Mouse (Mus musculus): ENCODE data around the gene Phactr2. TPM values are rescaled to one million over a fixed set of nuclear protein-coding genes. Genes with fewer than 3 reads are reported as not detected.

The Phactr2 gene
- polyA plus RNA-seq, 1 experiment from 2014 or later = 13.2 TPM

- H3K36me3 ChIP-seq = no peaks in the 10 kb centered on the region
- H3K4me1 ChIP-seq = peaks cover 7% of the 10 kb centered on the region
- no peaks in the 10 kb centered on the region for H3K27me3 ChIP-seq (replicated peaks)
- no peak overlapping the region for H3K27ac ChIP-seq
- 94% methylated on average over 10 of the region's 10 CpGs for WGBS
- H3K9ac ChIP-seq = no peak overlapping the region
- H3K9me3 ChIP-seq = no peaks in the 10 kb centered on the region
- H3K4me3 ChIP-seq = no peak overlapping the region
- ATAC-seq (ENCODE audit: low FRiP score, low read depth) = no peak
- no peak overlapping the region for H3K4me2 ChIP-seq (replicated peaks)
Observed at GRCm38 (mm10) chr10:13424015-13424414, 50.2 kb downstream of the Phactr2 start.

- Histone ChIP-seq H3K27ac (no peak overlapping the region), H3K4me3 (no peak overlapping the region), H3K36me3 (no peaks in the 10 kb centered on the region), H3K9me3 (no peaks in the 10 kb centered on the region), H3K4me1 (no peaks in the 10 kb centered on the region), H3K4me2 (replicated peaks) (no peak overlapping the region), H3K9ac (no peak overlapping the region), H3K27me3 (replicated peaks) (no peaks in the 10 kb centered on the region)
- 88% methylated on average over 9 of the region's 9 CpGs for WGBS
- no peak for ATAC-seq (ENCODE audit: low FRiP score, low read depth)
Observed at GRCm38 (mm10) chr10:13422121-13422520, 52.1 kb downstream of the Phactr2 start.

- no peak for ATAC-seq (ENCODE audit: low FRiP score, low read depth)
- no peaks in the 10 kb centered on the region for H3K36me3 ChIP-seq
- no peaks in the 10 kb centered on the region for H3K9me3 ChIP-seq
- H3K4me3 ChIP-seq = no peak overlapping the region
- H3K27ac ChIP-seq = no peak overlapping the region
- H3K4me2 ChIP-seq (replicated peaks) = no peak overlapping the region
- no peak overlapping the region for H3K9ac ChIP-seq
- no peaks in the 10 kb centered on the region for H3K27me3 ChIP-seq (replicated peaks)
- H3K4me1 ChIP-seq = peaks cover 7% of the 10 kb centered on the region
- 60% methylated on average over 4 of the region's 4 CpGs for WGBS
Observed at GRCm38 (mm10) chr10:13419246-13419645, 55.0 kb downstream of the Phactr2 start.

GRCm38 (mm10) chr10:13415489-13416104, 58.6 kb downstream of the Phactr2 start:
- H3K27ac ChIP-seq = no peak overlapping the region
- H3K9me3 ChIP-seq = no peaks in the 10 kb centered on the region
- H3K4me1 ChIP-seq = peaks cover 7% of the 10 kb centered on the region
- no peaks in the 10 kb centered on the region for H3K36me3 ChIP-seq
- no peak overlapping the region for H3K4me2 ChIP-seq (replicated peaks)
- WGBS = 40% methylated on average over 8 of the region's 8 CpGs
- ATAC-seq (ENCODE audit: low FRiP score, low read depth) = peak; percentile 41; the same call in 1 of the 2 replicates
- H3K27me3 ChIP-seq (replicated peaks) = no peaks in the 10 kb centered on the region
- no peak overlapping the region for H3K4me3 ChIP-seq
- no peak overlapping the region for H3K9ac ChIP-seq

GRCm38 (mm10) chr10:13412202-13412923, 61.8 kb downstream of the Phactr2 start:
- Histone ChIP-seq H3K9me3 (no peaks in the 10 kb centered on the region), H3K4me2 (replicated peaks) (no peak overlapping the region), H3K4me1 (peaks cover 7% of the 10 kb centered on the region), H3K27ac (no peak overlapping the region), H3K27me3 (replicated peaks) (no peaks in the 10 kb centered on the region), H3K9ac (no peak overlapping the region), H3K36me3 (no peaks in the 10 kb centered on the region), H3K4me3 (no peak overlapping the region)
- 93% methylated on average over 19 of the region's 19 CpGs for WGBS
- ATAC-seq (ENCODE audit: low FRiP score, low read depth) = no peak

GRCm38 (mm10) chr10:13411056-13411455, 63.2 kb downstream of the Phactr2 start:
- WGBS = 90% methylated on average over 3 of the region's 3 CpGs
- H3K36me3 ChIP-seq = no peaks in the 10 kb centered on the region
- no peak overlapping the region for H3K4me2 ChIP-seq (replicated peaks)
- no peak overlapping the region for H3K27ac ChIP-seq
- no peaks in the 10 kb centered on the region for H3K27me3 ChIP-seq (replicated peaks)
- no peak for ATAC-seq (ENCODE audit: low FRiP score, low read depth)
- no peak overlapping the region for H3K4me3 ChIP-seq
- no peak overlapping the region for H3K9ac ChIP-seq
- H3K4me1 ChIP-seq = peaks cover 7% of the 10 kb centered on the region
- H3K9me3 ChIP-seq = no peaks in the 10 kb centered on the region

- Histone ChIP-seq H3K36me3 (no peaks in the 10 kb centered on the region), H3K4me2 (replicated peaks) (no peak overlapping the region), H3K4me3 (no peak overlapping the region), H3K9me3 (no peaks in the 10 kb centered on the region), H3K27ac (no peak overlapping the region), H3K9ac (no peak overlapping the region), H3K27me3 (replicated peaks) (no peaks in the 10 kb centered on the region), H3K4me1 (no peaks in the 10 kb centered on the region)
- ATAC-seq (ENCODE audit: low FRiP score, low read depth) = no peak
- 79% methylated on average over 1 of the region's 1 CpGs for WGBS
Observed at GRCm38 (mm10) chr10:13401971-13402370, 72.2 kb downstream of the Phactr2 start.

- WGBS = 79% methylated on average over 3 of the region's 3 CpGs
- Histone ChIP-seq H3K27ac (no peak overlapping the region), H3K4me3 (no peak overlapping the region), H3K4me1 (no peaks in the 10 kb centered on the region), H3K36me3 (no peaks in the 10 kb centered on the region), H3K27me3 (replicated peaks) (no peaks in the 10 kb centered on the region), H3K9me3 (no peaks in the 10 kb centered on the region), H3K9ac (no peak overlapping the region), H3K4me2 (replicated peaks) (no peak overlapping the region)
- no peak for ATAC-seq (ENCODE audit: low FRiP score, low read depth)
Observed at GRCm38 (mm10) chr10:13395753-13396152, 78.5 kb downstream of the Phactr2 start.

- Histone ChIP-seq H3K9ac (no peak overlapping the region), H3K9me3 (no peaks in the 10 kb centered on the region), H3K4me1 (no peaks in the 10 kb centered on the region), H3K4me2 (replicated peaks) (no peak overlapping the region), H3K36me3 (no peaks in the 10 kb centered on the region), H3K27ac (no peak overlapping the region), H3K4me3 (no peak overlapping the region), H3K27me3 (replicated peaks) (no peaks in the 10 kb centered on the region)
- no peak for ATAC-seq (ENCODE audit: low FRiP score, low read depth)
- WGBS = 87% methylated on average over 4 of the region's 4 CpGs
Observed at GRCm38 (mm10) chr10:13394000-13394399, 80.2 kb downstream of the Phactr2 start.

- Histone ChIP-seq H3K4me3 (peak overlapping the region; percentile 21), H3K4me2 (replicated peaks) (peak overlapping the region; percentile 59), H3K27ac (peak overlapping the region; percentile 37; the same call in 1 of the 2 replicates), H3K36me3 (no peaks in the 10 kb centered on the region), H3K9me3 (no peaks in the 10 kb centered on the region), H3K4me1 (peaks cover 8% of the 10 kb centered on the region), H3K9ac (peak overlapping the region; percentile 51), H3K27me3 (replicated peaks) (no peaks in the 10 kb centered on the region)
- WGBS = 8% methylated on average over 11 of the region's 11 CpGs
- peak; percentile 84 for ATAC-seq (ENCODE audit: low FRiP score, low read depth)
Observed at GRCm38 (mm10) chr10:13388116-13388922, 85.9 kb downstream of the Phactr2 start.

GRCm38 (mm10) chr10:13384866-13385265, 89.3 kb downstream of the Phactr2 start:
- Histone ChIP-seq H3K36me3 (no peaks in the 10 kb centered on the region), H3K4me3 (no peak overlapping the region), H3K9ac (no peak overlapping the region), H3K27ac (no peak overlapping the region), H3K4me2 (replicated peaks) (no peak overlapping the region), H3K9me3 (no peaks in the 10 kb centered on the region), H3K27me3 (replicated peaks) (no peaks in the 10 kb centered on the region), H3K4me1 (peaks cover 8% of the 10 kb centered on the region)
- no peak for ATAC-seq (ENCODE audit: low FRiP score, low read depth)
- WGBS = 68% methylated on average over 3 of the region's 3 CpGs

GRCm38 (mm10) chr10:13377895-13378294, 96.3 kb downstream of the Phactr2 start:
- H3K9me3 ChIP-seq = no peaks in the 10 kb centered on the region
- no peaks in the 10 kb centered on the region; the same call in 1 of the 2 replicates for H3K4me1 ChIP-seq
- H3K27me3 ChIP-seq (replicated peaks) = no peaks in the 10 kb centered on the region
- WGBS = 97% methylated on average over 1 of the region's 1 CpGs
- H3K27ac ChIP-seq = no peak overlapping the region
- no peak for ATAC-seq (ENCODE audit: low FRiP score, low read depth)
- H3K36me3 ChIP-seq = no peaks in the 10 kb centered on the region
- no peak overlapping the region for H3K4me3 ChIP-seq
- H3K4me2 ChIP-seq (replicated peaks) = no peak overlapping the region
- no peak overlapping the region for H3K9ac ChIP-seq
